Mouse (Mus musculus): ENCODE data around the gene Hipk2. TPM values are rescaled to one million over a fixed set of nuclear protein-coding genes. Genes with fewer than 3 reads are reported as not detected.

The Hipk2 gene
- polyA plus RNA-seq, 1 experiment from 2014 or later, result 9.4 TPM

DNA sequence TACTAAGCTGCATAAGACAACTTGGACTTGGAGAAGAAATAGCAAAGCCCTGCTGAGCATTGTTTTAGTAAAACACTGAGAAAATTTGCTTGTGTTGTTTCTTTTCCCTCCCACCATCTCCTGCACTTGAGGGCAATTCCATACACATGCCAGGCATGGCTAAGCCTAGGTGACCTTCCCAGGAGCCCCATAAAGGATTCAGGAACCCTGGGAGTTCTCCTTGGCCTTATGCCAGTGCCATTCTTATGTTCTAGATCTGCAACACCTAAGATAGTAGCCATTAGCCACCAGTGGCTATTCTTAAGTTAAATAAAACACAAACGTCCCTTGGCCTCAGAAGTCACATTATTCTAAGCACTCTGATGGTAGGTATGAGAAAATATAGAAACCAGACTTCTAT, 28.5 kb downstream of the Hipk2 start:
- Histone ChIP-seq H3K27ac (ENCODE audit: low read length) (peak overlapping the region; percentile 44), H3K36me3 (ENCODE audit: control insufficient read depth, insufficient read depth) (no peaks in the 10 kb centered on the region), H3K9ac (ENCODE audit: low read length) (no peak overlapping the region), H3K9me3 (replicated peaks; ENCODE audit: control insufficient read depth, low read length) (no peaks in the 10 kb centered on the region), H3K4me3 (ENCODE audit: low read length) (no peak overlapping the region), H3K4me2 (ENCODE audit: low read depth, low read length) (no peak overlapping the region), H3K27me3 (ENCODE audit: control insufficient read depth, insufficient read depth, low read length) (no peaks in the 10 kb centered on the region), H3K4me1 (ENCODE audit: control insufficient read depth, insufficient read depth, low read length) (peaks cover 56% of the 10 kb centered on the region)
- no peak for ATAC-seq (replicated peaks; ENCODE audit: extremely low read depth, insufficient read depth, low FRiP score)
- WGBS, result 35% methylated on average over 1 of the region's 1 CpGs

DNA sequence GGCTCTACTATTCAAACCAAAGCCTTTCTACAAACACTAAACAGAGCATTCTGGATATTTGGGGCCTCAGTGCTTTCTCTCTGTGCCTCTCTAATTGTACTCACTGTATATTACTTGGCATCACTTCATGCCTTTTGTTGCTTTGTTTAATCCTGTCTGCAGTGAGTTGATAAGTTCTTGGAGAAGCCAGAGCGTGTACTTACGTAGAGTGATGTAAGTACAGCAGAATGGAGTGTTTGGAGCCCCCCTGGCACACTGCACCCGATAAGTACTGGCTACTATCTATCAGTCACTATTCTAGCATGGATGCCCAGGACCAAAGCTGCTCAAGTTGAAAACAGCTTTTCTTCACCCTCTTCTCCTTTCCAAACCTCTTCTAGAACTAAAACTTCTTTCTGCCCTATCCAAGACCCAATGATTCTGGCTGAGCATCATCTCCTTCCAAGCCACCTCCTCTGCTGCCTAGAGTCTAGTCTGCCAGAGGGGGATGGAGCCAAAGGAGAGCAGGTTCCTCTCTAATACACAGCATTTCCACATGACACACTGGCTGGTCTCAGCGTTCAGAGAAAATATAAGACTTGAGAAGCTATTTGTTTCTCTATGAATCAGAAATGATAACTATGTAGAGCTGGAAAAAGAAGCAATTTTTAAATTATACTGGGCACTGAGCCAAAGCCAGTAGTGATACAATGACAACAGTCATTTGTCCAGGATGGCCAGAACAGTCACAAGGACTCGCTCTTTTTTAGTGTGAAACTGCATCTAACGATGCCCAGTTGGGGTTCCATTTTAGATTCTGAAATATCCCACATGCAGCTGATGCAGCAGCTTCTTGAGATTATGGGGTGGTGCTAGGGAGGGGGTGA, 29.4 kb downstream of the Hipk2 start:
- Histone ChIP-seq H3K4me1 (ENCODE audit: control insufficient read depth, insufficient read depth, low read length) (peaks cover 49% of the 10 kb centered on the region), H3K9me3 (replicated peaks; ENCODE audit: control insufficient read depth, low read length) (no peaks in the 10 kb centered on the region), H3K27ac (ENCODE audit: low read length) (peak overlapping the region; percentile 44), H3K27me3 (ENCODE audit: control insufficient read depth, insufficient read depth, low read length) (no peaks in the 10 kb centered on the region), H3K9ac (ENCODE audit: low read length) (no peak overlapping the region), H3K36me3 (ENCODE audit: control insufficient read depth, insufficient read depth) (no peaks in the 10 kb centered on the region), H3K4me3 (ENCODE audit: low read length) (no peak overlapping the region), H3K4me2 (ENCODE audit: low read depth, low read length) (no peak overlapping the region)
- WGBS, result 36% methylated on average over 6 of the region's 6 CpGs
- ATAC-seq (replicated peaks; ENCODE audit: extremely low read depth, insufficient read depth, low FRiP score), result no peak

DNA sequence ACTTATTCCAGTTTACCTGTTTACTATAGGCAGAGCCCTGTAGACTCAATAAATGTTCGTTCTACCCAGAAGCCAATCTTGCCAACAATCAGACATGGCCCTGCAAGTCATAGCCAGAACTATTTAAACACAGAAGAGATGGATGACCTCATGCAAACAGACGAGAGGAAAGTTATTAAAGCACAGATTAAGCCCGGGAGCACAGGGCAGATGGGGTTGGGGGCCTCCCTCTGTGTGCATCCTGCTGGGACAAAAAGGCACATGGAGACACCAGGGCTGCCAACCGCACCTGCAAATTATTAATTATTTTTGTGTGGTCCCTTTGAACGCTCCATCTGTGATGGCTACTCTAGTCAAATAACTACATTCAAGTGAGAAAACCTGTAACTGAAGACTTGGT, 30.1 kb downstream of the Hipk2 start:
- H3K9ac ChIP-seq (ENCODE audit: low read length), result no peak overlapping the region
- H3K4me3 ChIP-seq (ENCODE audit: low read length), result no peak overlapping the region
- no peak for ATAC-seq (replicated peaks; ENCODE audit: extremely low read depth, insufficient read depth, low FRiP score)
- no peaks in the 10 kb centered on the region for H3K36me3 ChIP-seq (ENCODE audit: control insufficient read depth, insufficient read depth)
- 66% methylated on average over 5 of the region's 5 CpGs for WGBS
- no peaks in the 10 kb centered on the region for H3K9me3 ChIP-seq (replicated peaks; ENCODE audit: control insufficient read depth, low read length)
- no peak overlapping the region for H3K4me2 ChIP-seq (ENCODE audit: low read depth, low read length)
- peaks cover 50% of the 10 kb centered on the region for H3K4me1 ChIP-seq (ENCODE audit: control insufficient read depth, insufficient read depth, low read length)
- H3K27ac ChIP-seq (ENCODE audit: low read length), result peak overlapping the region; percentile 41; the same call in 1 of the 2 replicates
- no peaks in the 10 kb centered on the region for H3K27me3 ChIP-seq (ENCODE audit: control insufficient read depth, insufficient read depth, low read length)

GRCm38 (mm10) chr6:38845117-38845516, 30.8 kb downstream of the Hipk2 start:
- no peak overlapping the region for H3K4me2 ChIP-seq (ENCODE audit: low read depth, low read length)
- no peak overlapping the region for H3K9ac ChIP-seq (ENCODE audit: low read length)
- H3K27me3 ChIP-seq (ENCODE audit: control insufficient read depth, insufficient read depth, low read length), result no peaks in the 10 kb centered on the region
- peaks cover 50% of the 10 kb centered on the region for H3K4me1 ChIP-seq (ENCODE audit: control insufficient read depth, insufficient read depth, low read length)
- WGBS, result 39% methylated on average over 1 of the region's 1 CpGs
- H3K27ac ChIP-seq (ENCODE audit: low read length), result no peak overlapping the region
- no peak overlapping the region for H3K4me3 ChIP-seq (ENCODE audit: low read length)
- H3K36me3 ChIP-seq (ENCODE audit: control insufficient read depth, insufficient read depth), result no peaks in the 10 kb centered on the region
- H3K9me3 ChIP-seq (replicated peaks; ENCODE audit: control insufficient read depth, low read length), result no peaks in the 10 kb centered on the region
- no peak for ATAC-seq (replicated peaks; ENCODE audit: extremely low read depth, insufficient read depth, low FRiP score)

- WGBS, result 67% methylated on average over 3 of the region's 3 CpGs
- Histone ChIP-seq H3K9ac (ENCODE audit: low read length) (no peak overlapping the region), H3K27ac (ENCODE audit: low read length) (no peak overlapping the region), H3K4me1 (ENCODE audit: control insufficient read depth, insufficient read depth, low read length) (peaks cover 32% of the 10 kb centered on the region), H3K9me3 (replicated peaks; ENCODE audit: control insufficient read depth, low read length) (no peaks in the 10 kb centered on the region), H3K4me3 (ENCODE audit: low read length) (no peak overlapping the region), H3K27me3 (ENCODE audit: control insufficient read depth, insufficient read depth, low read length) (no peaks in the 10 kb centered on the region), H3K4me2 (ENCODE audit: low read depth, low read length) (no peak overlapping the region), H3K36me3 (ENCODE audit: control insufficient read depth, insufficient read depth) (no peaks in the 10 kb centered on the region)
- 0 out of 2 replicates have a peak, but pooled peaks have one; percentile 42 for ATAC-seq (replicated peaks; ENCODE audit: extremely low read depth, insufficient read depth, low FRiP score)
These were observed 34.4 kb downstream of the Hipk2 start for GRCm38 (mm10) chr6:38841551-38841950.

DNA sequence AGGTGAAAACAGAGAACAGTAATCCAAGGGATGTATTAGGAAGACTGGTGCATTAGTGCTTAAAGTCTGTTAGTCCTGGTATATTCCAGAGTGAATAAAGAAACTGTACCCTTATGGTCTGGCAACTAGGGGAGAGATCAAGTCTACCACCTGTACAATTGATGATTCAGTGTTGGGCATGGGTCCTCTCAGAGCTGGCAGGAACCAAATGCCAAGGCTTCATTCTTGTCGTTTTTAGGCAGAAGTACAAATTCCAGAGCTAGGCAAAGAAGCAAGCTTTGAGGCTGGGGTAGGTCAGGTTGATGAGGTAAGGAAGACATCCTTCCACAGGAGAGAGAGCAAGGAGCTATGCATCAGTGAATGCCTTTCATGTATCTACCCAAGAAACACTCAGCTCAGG, 35.2 kb downstream of the Hipk2 start:
- Histone ChIP-seq H3K4me3 (ENCODE audit: low read length) (no peak overlapping the region), H3K27ac (ENCODE audit: low read length) (no peak overlapping the region), H3K9me3 (replicated peaks; ENCODE audit: control insufficient read depth, low read length) (no peaks in the 10 kb centered on the region), H3K9ac (ENCODE audit: low read length) (no peak overlapping the region), H3K4me1 (ENCODE audit: control insufficient read depth, insufficient read depth, low read length) (peaks cover 25% of the 10 kb centered on the region), H3K27me3 (ENCODE audit: control insufficient read depth, insufficient read depth, low read length) (no peaks in the 10 kb centered on the region), H3K4me2 (ENCODE audit: low read depth, low read length) (no peak overlapping the region), H3K36me3 (ENCODE audit: control insufficient read depth, insufficient read depth) (no peaks in the 10 kb centered on the region)
- ATAC-seq (replicated peaks; ENCODE audit: extremely low read depth, insufficient read depth, low FRiP score), result no peak
- 60% methylated on average over 1 of the region's 1 CpGs for WGBS

DNA sequence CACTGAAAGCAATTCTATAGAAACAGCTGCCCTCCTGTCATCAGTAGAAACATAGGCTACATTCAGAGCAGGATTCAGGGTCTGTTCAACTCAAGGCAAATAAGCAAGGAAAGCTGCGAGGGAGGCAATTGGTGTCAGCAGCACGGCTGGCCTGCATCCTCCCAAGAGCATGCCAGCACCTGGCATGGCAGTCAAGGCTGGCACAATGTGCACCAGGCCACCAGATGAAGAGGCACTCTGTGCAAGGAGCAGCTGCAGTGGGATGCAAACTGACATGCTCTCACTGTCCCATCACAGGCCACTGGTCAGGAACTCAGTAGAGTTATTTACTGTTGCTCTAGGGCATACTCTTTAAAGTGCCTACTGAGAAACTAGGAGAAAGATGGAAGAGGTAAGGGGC, 35.6 kb downstream of the Hipk2 start:
- ATAC-seq (replicated peaks; ENCODE audit: extremely low read depth, insufficient read depth, low FRiP score), result no peak
- Histone ChIP-seq H3K4me3 (ENCODE audit: low read length) (no peak overlapping the region), H3K27me3 (ENCODE audit: control insufficient read depth, insufficient read depth, low read length) (no peaks in the 10 kb centered on the region), H3K9me3 (replicated peaks; ENCODE audit: control insufficient read depth, low read length) (no peaks in the 10 kb centered on the region), H3K4me1 (ENCODE audit: control insufficient read depth, insufficient read depth, low read length) (peaks cover 22% of the 10 kb centered on the region), H3K36me3 (ENCODE audit: control insufficient read depth, insufficient read depth) (no peaks in the 10 kb centered on the region), H3K9ac (ENCODE audit: low read length) (no peak overlapping the region), H3K4me2 (ENCODE audit: low read depth, low read length) (no peak overlapping the region), H3K27ac (ENCODE audit: low read length) (no peak overlapping the region)
- WGBS, result 76% methylated on average over 2 of the region's 2 CpGs

GRCm38 (mm10) chr6:38839891-38840290, 36.1 kb downstream of the Hipk2 start:
- Histone ChIP-seq H3K36me3 (ENCODE audit: control insufficient read depth, insufficient read depth) (no peaks in the 10 kb centered on the region), H3K4me2 (ENCODE audit: low read depth, low read length) (no peak overlapping the region), H3K4me3 (ENCODE audit: low read length) (no peak overlapping the region), H3K4me1 (ENCODE audit: control insufficient read depth, insufficient read depth, low read length) (peaks cover 22% of the 10 kb centered on the region), H3K9ac (ENCODE audit: low read length) (no peak overlapping the region), H3K9me3 (replicated peaks; ENCODE audit: control insufficient read depth, low read length) (no peaks in the 10 kb centered on the region), H3K27me3 (ENCODE audit: control insufficient read depth, insufficient read depth, low read length) (no peaks in the 10 kb centered on the region), H3K27ac (ENCODE audit: low read length) (no peak overlapping the region)
- no peak for ATAC-seq (replicated peaks; ENCODE audit: extremely low read depth, insufficient read depth, low FRiP score)
- WGBS, result 56% methylated on average over 4 of the region's 4 CpGs

DNA sequence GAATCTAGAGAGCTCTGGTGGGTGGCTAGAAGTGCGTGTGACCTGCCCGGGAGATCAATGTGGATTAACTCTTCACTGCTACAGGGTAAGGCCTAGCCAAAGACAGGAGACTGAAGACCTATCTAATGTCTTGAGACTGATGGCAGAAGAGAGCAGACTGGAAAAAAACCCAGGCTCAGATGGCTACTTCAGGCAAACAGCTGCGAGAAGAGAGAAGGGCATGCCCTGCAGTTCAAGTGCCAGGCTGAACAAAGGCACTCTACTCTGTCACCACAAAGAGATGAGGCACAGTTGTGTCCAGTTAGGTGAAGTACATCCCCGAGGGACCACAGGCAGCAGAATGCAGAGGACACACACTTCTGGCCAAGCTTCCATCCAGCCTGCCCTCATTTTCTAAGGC, 37.9 kb downstream of the Hipk2 start:
- Histone ChIP-seq H3K4me3 (ENCODE audit: low read length) (no peak overlapping the region), H3K4me1 (ENCODE audit: control insufficient read depth, insufficient read depth, low read length) (peaks cover 27% of the 10 kb centered on the region), H3K9me3 (replicated peaks; ENCODE audit: control insufficient read depth, low read length) (no peaks in the 10 kb centered on the region), H3K36me3 (ENCODE audit: control insufficient read depth, insufficient read depth) (no peaks in the 10 kb centered on the region), H3K9ac (ENCODE audit: low read length) (no peak overlapping the region), H3K4me2 (ENCODE audit: low read depth, low read length) (no peak overlapping the region), H3K27ac (ENCODE audit: low read length) (no peak overlapping the region), H3K27me3 (ENCODE audit: control insufficient read depth, insufficient read depth, low read length) (no peaks in the 10 kb centered on the region)
- ATAC-seq (replicated peaks; ENCODE audit: extremely low read depth, insufficient read depth, low FRiP score), result no peak
- WGBS, result 61% methylated on average over 4 of the region's 4 CpGs
